Mouse (Mus musculus): ENCODE results near the gene Tnfsfm13.

DNA sequence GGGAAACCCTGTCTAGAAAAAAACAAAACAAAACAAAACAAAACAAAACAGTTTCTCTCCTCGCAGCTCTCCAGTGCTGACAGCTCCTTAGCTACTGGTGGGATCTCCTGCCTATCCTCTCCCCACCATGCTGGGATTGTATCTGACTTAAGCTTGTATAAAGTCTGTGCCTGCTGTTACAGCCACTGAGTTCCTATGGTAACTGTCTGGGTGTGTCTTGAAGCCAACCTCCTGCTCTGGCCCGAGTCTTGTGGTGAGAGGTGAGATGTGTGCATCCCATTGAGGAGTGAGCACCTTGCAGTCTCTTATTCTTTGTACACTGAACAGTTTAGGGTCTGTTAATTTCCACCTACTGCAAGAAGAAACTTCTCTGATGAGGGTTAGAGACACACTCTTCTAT is 27.2 kb upstream of the Tnfsfm13 start:
- TF ChIP-seq CTCF (IDR thresholded peaks at IDR 0.05; ENCODE audit: borderline replicate concordance, insufficient read depth, low read length) (no peak), POLR2A (IDR thresholded peaks at IDR 0.05; ENCODE audit: low read depth, low read length) (no peak)
